Mouse (Mus musculus) frontal cortex, postnatal 25 days (tissue): ENCODE data around the gene Mpzl2.
A peak's percentile ranks its signal among the peaks of the same experiment; 100 is the strongest.
"Not testable (repeated sequence)": the region's sequence is repeated elsewhere in the genome, so short reads cannot be mapped to it uniquely, and the experiment has no call there.

Experiments used
- DNase-seq, 2 experiments: peaks; one replicate each; pipeline ENCODE4 v3.0.0; 2022; ENCODE audit warnings: low spot score in 2 of 2

Gene Mpzl2

DNA sequence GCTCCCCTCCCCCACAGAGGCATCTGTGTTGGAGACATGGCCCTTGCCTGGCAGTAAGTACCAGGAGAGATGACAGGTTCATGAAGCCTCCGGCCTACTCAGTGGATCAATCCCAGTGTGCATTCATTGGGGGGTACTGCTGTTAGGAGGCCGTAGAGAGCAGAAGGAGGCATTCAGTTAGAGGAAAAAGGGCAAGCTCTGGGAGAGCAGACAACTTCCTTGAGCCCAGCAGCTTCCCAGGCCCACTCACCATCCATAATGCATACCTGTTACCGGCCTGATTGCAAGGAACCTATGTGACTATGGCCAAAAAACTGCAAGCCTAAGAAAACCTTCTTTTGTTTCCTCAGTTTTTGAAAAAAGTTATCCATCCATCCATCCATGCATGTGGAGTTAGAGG, 5.1 kb upstream of the Mpzl2 start:
- no peak for DNase-seq

DNA sequence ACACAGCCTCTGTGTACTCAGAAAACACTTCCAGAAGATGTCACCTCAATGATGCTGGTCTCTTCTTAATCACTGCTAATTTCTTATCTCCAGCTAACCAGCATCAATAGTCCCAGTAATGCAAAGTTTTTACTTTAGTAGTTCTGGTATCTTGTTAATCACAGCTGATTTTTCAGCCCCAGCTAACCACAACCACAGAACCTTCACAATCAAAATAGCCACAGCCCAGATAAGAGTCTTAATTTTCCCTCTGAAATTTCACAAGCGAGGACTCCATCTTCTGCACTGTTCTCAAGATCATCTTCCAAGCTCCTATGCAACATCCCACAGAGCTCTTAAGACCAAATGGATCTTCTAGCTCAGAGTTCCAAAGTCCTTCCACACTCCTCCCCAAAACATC, 1.8 kb upstream of the Mpzl2 start:
- DNase-seq = not testable (repeated sequence)

DNA sequence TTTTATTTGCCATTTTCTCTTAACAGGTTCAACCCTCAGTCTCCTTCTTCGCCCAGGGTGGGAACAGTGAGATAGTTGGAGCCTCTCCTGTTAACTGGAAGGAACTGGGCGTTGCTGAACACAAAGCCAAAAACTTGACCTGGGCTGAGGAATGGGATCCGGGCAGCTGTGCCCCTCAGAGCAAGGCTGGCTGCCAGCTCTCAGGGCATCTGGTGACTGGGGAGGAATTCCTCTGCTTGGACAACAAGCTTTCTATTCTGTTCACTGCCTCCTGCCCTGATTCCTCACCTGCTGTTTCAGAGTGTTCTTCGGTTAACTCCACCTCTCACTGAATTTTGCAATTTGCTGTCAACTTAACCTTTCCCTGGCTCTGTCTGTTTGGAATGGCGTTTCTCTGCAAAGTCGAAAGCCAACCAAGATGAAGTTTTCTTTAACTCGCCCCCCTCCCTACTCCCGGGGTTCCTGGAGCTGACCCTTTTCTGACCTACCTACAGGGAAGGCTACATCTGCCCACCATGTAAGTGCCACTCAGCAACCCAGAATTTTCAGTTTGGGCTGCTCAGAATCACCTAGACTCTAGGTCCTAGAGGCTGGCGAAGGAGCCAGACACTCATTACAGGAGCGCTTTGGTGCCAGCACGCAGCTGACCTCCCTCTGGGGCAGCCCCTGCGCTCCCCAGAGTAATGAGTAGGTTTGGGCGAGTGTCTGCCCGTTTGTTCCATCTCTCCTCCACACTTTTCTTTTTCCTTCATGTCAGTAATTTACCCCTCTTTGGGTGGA, 657 bp downstream of the Mpzl2 start:
- no peak for DNase-seq

DNA sequence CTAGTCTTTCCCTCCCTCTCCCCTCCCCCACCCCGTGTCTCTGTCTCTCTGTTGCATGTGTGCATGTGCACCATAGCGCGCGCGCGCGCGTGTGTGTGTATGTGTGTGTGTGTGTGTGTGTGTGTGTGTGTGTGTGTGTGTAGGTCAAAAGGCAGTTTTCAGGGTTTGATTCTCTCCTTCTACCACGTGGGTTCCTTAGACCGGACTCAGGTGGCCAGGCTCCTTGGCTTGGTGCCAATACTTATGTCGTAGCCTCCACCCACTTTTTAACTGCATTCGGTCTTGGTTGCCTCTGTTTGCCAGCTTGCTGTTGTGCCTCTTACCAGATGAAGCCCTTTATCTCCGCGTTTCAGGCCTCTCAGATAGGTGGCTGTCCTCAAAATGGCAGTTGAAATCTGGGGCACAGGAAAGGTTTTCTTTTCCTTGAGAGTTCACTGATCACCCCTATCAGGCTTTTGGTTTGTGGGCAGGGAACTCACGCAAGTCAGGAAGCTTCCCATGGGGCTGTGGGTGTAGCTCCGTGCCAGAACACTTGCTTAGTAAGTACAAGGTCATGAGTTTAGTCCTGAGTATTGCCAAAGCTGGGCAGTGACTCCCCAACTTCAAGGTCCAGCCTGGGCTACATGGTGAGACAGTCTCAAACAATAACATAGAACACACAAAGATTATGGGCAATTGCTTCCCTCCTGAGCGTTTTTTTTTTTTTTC, 1.7 kb downstream of the Mpzl2 start:
- DNase-seq = no peak

DNA sequence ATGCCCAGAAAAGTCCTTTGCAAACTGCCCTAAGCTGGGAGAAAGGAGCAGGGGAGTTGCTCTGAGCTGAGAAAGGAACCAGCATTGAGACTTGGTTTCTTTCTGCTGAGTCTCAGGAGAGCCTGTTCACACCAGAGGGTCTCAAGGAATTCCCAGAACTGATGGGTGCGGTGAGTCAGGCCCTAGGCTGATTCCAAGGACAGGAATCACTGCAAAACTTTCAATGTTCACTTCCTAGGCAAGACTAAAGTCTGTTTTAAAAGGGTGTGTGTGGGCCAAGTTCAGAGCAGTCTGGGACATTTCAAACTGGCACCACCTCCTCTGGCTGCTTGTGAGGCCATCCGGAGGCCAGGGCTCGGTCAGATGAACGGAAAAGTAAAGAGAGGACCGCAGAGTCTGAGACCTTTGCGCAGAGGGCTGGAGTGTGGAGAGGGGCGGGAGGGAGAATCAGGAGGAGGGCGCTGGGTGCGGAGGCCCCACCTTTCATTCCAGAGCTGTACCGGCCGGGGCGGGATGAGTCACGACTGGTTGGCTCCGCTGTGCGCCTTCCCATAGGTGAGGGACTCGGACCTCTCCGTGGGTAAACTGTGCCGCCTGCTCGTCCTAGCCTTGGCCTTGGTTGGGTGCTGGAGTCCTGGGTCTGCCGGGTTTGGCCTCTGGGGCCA, 2.6 kb downstream of the Mpzl2 start:
- no peak for DNase-seq

DNA sequence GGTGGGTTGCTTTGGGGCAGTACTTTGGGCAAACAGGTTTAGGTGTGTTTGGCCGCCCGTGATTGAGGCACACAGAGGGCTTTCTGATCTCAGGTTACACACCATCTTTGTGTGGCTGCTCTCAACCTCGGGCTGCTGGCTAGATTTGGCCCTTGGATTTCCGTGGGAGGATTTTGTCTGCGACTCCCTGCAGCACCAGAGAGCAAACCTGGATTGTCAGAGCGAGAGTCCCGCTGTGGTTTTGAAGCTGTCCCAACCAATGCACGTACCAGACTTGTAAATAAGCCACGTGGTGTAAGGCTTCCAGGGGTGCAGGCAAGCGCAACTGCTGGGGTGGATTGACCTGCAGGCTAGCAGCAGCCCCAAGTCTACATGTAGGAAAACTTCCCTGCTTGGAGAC, 3.3 kb downstream of the Mpzl2 start:
- no peak for DNase-seq

DNA sequence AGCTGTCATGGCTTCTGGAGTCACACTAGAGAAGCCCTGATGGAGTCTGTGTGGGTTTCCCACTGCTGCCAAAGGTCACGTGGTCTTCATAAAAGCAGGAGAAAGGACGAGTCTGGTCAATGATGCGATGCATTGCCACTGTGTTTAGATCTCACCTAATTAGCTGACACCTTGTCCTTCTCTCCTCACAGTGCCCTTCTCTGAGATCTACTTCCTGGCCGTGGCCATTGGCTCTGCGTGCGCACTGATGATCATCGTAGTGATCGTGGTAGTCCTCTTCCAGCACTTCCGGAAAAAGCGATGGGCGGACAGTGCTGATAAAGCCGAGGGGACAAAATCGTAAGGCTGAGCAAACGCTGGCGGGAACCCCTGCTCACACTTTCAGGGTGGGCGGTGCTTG, 7.4 kb downstream of the Mpzl2 start:
- no peak for DNase-seq

DNA sequence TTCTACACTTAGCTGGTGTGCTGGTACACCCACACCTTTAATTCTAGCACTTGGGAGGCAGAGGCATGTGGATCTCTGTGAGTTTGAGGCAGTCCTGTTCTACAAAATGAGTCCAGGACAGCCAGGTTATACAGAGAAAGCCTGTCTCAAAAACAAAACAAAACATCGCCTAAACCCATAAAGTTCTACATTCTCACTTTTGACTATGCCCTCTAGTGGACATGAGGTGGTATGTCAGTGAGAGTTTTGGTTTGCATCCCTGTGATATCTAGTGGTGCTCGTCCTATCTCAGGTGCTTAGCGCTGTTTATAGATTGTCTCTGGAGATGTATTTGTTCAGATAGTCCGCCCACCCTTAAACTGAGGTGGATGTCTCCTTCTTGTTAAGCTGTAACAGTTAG, 8.9 kb downstream of the Mpzl2 start:
- DNase-seq = no peak

DNA sequence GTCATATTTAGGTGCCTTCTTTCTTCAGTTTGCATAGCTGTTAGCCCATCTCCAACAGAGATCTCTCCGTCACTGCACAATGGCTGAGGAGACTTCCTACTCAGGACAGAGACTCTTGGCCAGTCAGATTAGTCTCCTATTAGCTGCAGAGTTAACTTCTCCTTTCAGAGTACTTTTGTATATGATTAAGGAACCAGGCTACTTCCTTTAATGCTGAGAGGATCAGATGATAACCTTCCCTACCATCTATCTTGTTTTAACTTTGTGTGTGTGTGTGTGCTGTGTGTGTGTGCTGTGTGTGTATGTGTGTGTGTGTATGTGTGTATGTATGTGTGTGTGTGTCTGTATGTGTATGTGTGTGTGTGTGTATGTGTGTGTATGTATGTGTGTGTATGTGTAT, 10.1 kb downstream of the Mpzl2 start:
- no peak for DNase-seq

DNA sequence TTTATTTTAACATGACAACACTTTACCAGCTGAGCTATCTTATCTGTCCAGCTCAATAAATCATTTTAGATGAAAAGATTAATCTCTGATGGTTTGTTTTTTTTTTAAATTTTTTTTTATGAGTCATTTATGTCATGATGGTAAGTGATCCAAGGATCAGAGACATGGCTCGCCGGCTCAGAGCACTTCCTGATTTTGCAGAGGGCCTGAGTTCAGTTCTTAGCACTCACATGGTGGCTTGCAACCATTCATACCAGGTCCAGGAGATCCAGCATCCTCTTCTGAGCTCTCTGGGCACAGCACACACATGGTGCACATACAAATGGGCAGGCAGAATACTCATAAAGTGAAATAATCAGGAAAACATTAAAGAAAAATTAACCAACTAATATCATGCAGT, 10.7 kb downstream of the Mpzl2 start:
- no peak for DNase-seq

DNA sequence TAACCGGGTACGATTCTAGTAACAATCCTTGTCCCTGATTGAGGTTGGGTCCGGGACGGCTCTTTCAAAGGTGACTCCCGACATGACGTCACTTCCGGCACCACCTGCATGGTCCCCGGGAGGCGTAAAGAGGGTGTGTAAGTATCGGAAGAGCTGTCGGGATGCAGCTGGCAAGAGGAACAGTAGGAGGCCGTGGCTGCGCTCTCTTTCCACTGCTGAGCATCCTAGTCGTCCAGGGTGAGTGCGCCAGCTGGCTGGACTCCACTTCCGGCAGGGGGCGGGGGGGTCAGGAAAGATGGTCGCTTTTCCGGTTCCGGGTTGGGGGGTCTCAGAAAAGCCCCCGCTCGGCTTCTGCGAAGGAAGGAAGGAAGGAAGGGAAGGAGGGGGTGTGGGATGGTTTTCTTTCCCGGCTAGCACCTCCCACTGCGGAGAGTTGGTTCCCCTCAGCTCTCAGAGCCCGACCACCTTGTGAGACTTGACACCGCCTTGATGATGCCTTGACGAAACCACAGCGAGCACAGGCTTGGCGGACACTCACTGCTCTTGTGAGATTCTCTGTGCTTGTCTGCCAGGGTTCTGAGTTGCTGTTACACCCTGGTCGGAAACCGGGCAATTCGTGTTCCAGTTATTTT, 15.6 kb downstream of the Mpzl2 start, which contains the start of gene Mpzl3:
Mpzl3 (plus strand) TSS at position 105 of the 632 bp plus-strand sequence.
- peak; percentile 72 to 80 for DNase-seq

DNA sequence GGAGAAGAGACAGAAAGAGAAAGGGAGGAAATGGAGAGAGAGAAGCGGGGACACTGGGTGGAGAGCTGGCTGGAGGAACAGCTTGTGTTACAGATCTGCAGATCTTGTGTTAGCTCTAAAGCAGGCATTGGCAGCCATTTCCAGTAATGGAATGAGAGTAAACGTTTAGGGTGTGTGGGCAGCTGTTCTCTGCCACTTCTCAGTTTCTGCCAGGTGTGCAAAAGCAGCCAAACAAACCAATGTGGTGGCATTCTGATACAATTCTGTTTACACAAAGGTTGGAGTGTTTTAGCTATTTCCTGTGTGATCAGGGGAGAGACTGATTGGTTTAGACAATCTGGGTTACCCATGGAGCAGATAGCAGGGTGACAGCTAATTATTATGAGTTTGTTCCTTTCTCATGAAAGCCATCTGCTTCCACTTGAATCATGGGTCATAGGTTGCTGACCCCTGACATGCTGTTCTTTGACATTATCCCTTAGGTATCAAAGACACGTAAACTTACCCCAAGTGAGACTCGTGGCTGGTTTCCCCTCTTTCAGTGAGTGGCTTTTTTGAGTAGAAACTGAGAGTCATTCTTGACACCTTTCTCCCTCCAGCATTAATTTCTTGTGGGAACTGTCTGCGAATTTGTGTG, 18.8 kb downstream of the Mpzl2 start:
- DNase-seq = no peak

DNA sequence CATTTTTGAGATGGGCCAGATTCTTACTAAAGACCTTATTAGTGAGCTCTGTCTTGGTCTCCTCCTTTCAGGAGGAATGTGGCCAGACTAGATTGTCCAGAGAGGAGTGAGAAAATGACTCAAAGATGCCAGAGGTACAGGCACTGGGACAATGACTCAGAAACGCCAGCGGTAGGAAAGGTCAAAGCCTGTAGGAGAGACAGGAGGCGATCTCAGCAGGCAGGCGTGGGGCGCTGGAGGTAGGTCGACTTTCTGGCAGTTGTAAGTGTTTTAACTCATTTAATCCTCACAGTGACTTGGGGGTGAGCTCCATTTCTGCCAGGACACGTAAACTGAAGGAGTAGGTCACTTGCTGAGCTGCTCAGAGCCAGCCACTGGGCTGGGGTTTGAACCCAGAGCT, 20.6 kb downstream of the Mpzl2 start:
- no peak for DNase-seq

DNA sequence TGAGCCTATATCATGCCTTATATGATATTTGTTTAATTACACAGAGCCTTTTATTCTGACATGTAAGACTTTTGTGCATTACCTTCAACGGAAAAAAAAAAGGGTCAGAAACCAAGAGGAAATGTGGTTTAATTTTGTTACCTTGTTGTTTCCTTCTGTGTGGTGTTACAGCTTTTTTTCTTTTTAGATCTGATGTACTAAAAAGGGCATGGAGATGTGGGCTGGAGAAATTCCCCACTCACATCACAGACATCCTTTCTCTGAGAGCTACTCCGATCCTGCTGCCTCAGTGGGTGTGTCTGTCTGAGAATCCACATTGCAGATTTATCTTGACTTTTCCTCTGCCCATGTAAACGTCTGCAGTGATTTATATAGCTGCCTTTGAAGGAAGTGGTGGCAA, 23.1 kb downstream of the Mpzl2 start:
- DNase-seq = no peak

DNA sequence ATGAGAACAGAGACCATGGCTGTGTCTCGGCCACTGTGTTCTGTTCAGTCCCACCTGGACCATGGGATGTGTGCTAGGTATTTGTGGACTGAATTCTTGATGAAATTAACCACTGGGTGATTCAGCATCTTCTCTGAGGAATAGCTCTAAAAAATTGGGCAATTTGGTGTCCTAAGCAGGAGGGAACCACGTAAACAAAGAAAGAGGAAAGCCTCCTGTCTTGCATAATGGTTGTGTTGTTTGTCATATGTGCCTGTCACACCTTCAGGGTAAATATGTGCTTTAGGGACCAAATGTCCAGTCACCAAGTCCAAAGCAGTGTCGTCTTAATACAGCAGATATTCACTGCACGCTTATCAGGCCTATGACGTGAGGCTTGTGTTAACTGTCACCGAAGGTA, 24.8 kb downstream of the Mpzl2 start:
- no peak for DNase-seq

DNA sequence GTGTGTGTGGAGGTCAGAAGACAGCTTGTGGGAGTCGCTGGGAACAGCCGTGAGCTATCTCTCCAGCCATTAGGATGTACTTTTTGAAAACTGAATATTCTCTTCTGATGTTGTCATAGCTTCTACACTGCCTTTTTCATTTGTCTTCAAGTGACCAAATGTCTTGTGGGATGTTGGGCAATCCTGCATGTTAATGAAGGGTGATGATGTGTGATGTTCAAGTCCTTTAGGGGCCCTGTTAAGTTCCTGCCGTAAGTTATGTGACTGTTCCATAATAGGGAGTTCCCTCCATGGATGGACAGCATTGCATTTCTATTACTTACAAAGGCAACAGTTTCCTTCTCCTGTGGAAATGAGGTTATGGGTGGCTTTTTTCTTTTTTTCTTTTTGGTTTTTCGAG, 27.1 kb downstream of the Mpzl2 start:
- no peak for DNase-seq

DNA sequence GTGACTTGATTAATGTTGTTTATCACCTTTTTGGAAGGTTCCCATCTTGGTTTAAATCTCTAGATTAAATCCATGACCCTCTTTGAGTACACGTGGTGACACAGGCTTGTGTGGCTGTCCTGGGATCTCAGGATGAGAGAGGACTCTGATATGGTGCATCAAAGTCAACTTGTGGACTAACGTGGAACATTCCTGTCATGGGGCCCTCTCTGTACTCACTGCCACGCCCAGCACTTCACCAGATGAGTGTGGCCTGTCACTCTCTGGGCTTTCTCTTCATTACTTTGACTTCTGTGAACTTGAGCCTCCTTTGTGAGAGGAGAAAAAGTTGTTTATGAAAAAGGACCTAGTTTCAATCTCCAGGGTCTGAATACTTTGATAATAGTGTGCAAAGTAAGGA, 32.2 kb downstream of the Mpzl2 start:
- DNase-seq = no peak

DNA sequence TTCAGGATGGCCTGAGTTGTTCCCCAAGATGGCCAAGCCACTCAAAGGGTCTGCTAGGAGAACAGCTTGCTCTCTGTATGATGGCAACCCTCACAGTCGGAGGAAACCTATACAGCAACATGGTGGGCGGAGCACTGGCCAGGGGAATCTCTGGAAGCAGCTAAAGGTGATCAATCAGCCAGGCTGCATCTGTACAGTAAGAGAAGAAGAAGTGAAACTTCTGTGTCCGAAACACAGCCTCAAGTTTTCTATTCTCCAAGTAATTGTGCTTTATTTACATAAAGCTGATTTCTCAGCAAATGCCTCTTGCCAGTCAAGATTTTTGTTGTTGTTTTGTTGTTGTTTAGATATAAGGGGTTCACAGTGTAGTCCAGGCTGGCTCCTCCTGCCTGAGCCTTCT, 38.3 kb downstream of the Mpzl2 start:
- DNase-seq = no peak

DNA sequence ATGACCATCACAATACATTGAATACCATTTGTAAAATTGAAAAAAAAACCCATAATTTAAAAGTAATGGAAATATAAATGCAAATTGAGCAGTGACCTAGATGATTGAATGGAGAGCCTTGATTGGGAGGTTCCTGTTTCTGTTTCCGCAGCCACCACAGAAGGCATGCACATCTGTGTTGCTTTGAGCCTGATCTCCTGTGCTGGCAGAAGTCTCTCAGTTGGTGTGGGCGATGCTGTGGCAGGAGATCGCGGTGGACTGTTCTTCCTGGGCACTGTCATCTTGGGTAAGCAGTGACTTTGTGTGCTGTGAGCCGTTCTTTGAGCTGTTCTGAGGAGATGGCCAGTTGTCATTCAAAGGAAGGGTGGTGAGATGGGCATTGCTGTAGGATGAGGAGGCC, 39.4 kb downstream of the Mpzl2 start, which contains the start of gene Jaml:
Jaml (plus strand) TSS at position 173 of the 400 bp plus-strand sequence.
- no peak for DNase-seq

DNA sequence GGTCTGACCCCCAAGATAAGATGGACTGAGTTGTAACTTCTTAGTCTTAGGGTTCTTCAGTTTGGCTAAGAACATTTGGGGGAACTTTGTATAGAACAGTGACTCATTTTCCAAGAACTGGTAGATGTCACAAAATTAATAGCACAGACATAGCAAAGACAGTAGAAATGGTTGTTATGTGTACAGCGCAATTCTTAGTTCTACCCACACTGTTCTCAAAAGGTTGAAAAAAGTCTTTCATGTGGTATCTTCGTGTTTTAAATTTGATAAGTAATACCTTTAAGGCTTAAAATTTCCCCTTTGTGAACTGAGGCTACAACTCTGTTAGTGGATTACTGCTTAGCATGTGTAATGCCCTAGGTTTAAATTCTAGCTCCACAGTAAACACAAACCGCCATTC, 43.5 kb downstream of the Mpzl2 start:
- DNase-seq = no peak

DNA sequence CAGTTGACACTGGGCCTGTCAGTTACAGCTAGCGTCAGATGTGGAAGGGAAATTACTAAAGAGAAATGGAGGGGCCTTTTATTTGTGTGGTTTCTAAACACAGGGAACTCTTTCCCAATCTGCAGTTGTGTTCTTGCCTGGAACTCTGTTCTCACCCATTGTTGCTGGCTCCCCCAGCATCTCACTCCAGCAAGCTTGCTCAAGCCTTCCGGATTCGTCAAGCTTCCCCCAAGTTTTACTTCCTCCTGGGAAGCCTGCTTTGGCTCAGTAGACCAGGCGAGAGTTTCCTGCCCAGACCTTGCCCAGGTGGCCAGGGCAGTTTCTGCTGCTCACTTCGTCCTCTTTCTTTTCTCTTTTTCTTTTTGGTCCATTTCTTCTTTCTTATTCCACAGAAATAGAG, 45.0 kb downstream of the Mpzl2 start:
- no peak for DNase-seq
